Mouse (Mus musculus): ENCODE data around the gene Gm1993.

The Gm1993 gene

GRCm38 (mm10) chrX:25570352-25570751 is at the start of gene Gm1993:
Gene Gm1993, minus strand, starts transcription at chrX:25570452.
- in situ Hi-C loops (cut with MboI, MseI) = loop anchor here (10.0 kb wide), 1 partner anchor 786 kb away; no protein-coding TSS in a partner anchor

All from regulatory T cell (primary cell).